Mouse (Mus musculus) liver, embryonic 14.5 days (tissue): ENCODE results near the gene Phka2. TPM values are rescaled to one million over a fixed set of nuclear protein-coding genes. Genes with fewer than 3 reads are reported as not detected.

Experiments used
- ATAC-seq: fragments of 200-750 bp; cut with Nextera tagmentation; 2 replicates; pipeline ENCODE4 v1.8.0; 2017; ENCODE audit warnings: moderate number of reproducible peaks, mild to moderate bottlenecking, moderate library complexity; ENCODE audit not compliant: insufficient read depth
- DNase-seq, 3 experiments: peaks; one replicate each; pipeline ENCODE4 v3.0.0-alpha.2; 2012 to 2013; ENCODE audit warnings: low read depth in 3 of 3, low spot score in 3 of 3
- H3K27ac ChIP-seq: fragments of 300-500 bp; sonication (generic); 2 replicates; pipeline ENCODE4 v1.5.1; 2014; ENCODE audit warnings: moderate library complexity, mild to moderate bottlenecking, control low read depth, inconsistent platforms
- H3K27me3 ChIP-seq: fragments of 300-500 bp; sonication (generic); 2 replicates; pipeline ENCODE4 v1.6.1; 2014; ENCODE audit warnings: mild to moderate bottlenecking, low read length, moderate library complexity; ENCODE audit not compliant: control insufficient read depth, insufficient read depth
- H3K36me3 ChIP-seq: fragments of 300-500 bp; sonication (generic); replicated peaks from 2 replicates; pipeline ENCODE4 v1.6.1; 2014; ENCODE audit warnings: low read depth; ENCODE audit not compliant: control insufficient read depth, insufficient read depth
- H3K4me1 ChIP-seq, 2 experiments: fragments of 200-500 bp in 1 of 2; fragments of 300-500 bp in 1 of 2; sonication (generic) in 1 of 2; replicated peaks; 2 replicates each; pipeline ENCODE4 v1.6.1; 2012 to 2014; ENCODE audit warnings: antibody characterized with exemption in 1 of 2, inconsistent platforms in 1 of 2, low read length in 1 of 2; ENCODE audit not compliant: control insufficient read depth in 2 of 2, insufficient read depth in 2 of 2
- H3K4me2 ChIP-seq: fragments of 300-500 bp; sonication (generic); 2 replicates; pipeline ENCODE4 v1.6.1; 2014; ENCODE audit warnings: low read depth, mild to moderate bottlenecking, control low read depth, moderate library complexity
- H3K4me3 ChIP-seq, 2 experiments: fragments of 200-500 bp in 1 of 2; fragments of 300-500 bp in 1 of 2; sonication (generic) in 1 of 2; 2 replicates each; pipeline ENCODE4 v1.5.1; 2012 to 2014; ENCODE audit warnings: low read depth in 2 of 2, low read length in 2 of 2, mild to moderate bottlenecking in 2 of 2, control low read depth in 1 of 2, inconsistent platforms in 1 of 2, moderate library complexity in 1 of 2; ENCODE audit not compliant: insufficient read depth in 1 of 2
- H3K9ac ChIP-seq: fragments of 300-500 bp; sonication (generic); replicated peaks from 2 replicates; pipeline ENCODE4 v1.6.1; 2014; ENCODE audit warnings: mild to moderate bottlenecking, control low read depth, moderate library complexity
- H3K9me3 ChIP-seq: fragments of 300-500 bp; sonication (generic); 2 replicates; pipeline ENCODE4 v1.6.1; 2016; ENCODE audit warnings: low read length, mixed read lengths; ENCODE audit not compliant: control insufficient read depth
- CTCF ChIP-seq: IDR thresholded peaks from 2 replicates; pipeline ENCODE4 v1.5.1; 2016; ENCODE audit warnings: antibody characterized with exemption, low read depth, control low read depth
- EP300 ChIP-seq: IDR thresholded peaks from 2 replicates; pipeline ENCODE4 v1.6.1; 2016; ENCODE audit warnings: antibody characterized with exemption, low read depth
- WGBS: fragments of 180-500 bp; shearing (Covaris S2); extraction: QIAGEN DNeasy Blood & Tissue Kit; methylation state at CpG from one replicate; pipeline ENCODE4 v1.1.7; 2014; ENCODE audit not compliant: insufficient replicate concordance; 5-methylcytosine and 5-hydroxymethylcytosine counted together
- polyA plus RNA-seq, 2 experiments: library from polyadenylated mRNA; depleted of rRNA in 1 of 2; stranded (reverse) in 1 of 2; unstranded in 1 of 2; fragments of >200 nt; fragmentation: Nextera tagmentation in 1 of 2; extraction: Ambion mirVana in 1 of 2; gene quantifications; 2 replicates each; pipeline versions ENCODE4 v1.2.1 to v1.2.3; 2012 to 2014

Gene Phka2
- polyA plus RNA-seq, 2 experiments, result 8.7 to 10.0 TPM

DNA sequence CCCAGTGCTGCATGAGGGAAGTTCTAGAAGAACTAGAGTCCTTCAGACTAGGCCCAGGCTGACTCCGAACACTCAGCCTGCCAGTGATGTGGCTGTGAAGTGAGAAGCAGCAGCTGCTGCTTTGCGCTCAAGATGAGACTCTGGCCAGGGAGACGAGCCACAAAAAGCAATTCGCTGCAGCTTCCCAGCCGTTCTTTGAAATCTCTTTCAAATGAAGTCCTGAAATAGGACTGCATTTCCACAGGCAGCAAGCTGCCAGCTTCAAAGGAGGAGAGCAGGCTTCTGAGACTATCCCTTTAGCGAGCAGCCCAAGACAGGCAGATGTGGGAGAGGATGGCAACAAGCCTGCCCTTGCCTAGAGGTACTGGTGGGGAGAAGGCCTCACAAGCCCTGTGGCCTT, 91.0 kb downstream of the Phka2 start:
- Histone ChIP-seq H3K4me2 (no peak overlapping the region), H3K36me3 (no peaks in the 10 kb centered on the region), H3K27me3 (no peaks in the 10 kb centered on the region), H3K4me3 (no peak overlapping the region), H3K9ac (no peak overlapping the region), H3K27ac (no peak overlapping the region), H3K4me1 (no peaks in the 10 kb centered on the region), H3K9me3 (no peaks in the 10 kb centered on the region)
- no peak for DNase-seq
- TF ChIP-seq EP300, result no peak
- TF ChIP-seq CTCF, result no peak
- no peak for ATAC-seq
- 79% methylated on average over 6 of the region's 6 CpGs for WGBS

DNA sequence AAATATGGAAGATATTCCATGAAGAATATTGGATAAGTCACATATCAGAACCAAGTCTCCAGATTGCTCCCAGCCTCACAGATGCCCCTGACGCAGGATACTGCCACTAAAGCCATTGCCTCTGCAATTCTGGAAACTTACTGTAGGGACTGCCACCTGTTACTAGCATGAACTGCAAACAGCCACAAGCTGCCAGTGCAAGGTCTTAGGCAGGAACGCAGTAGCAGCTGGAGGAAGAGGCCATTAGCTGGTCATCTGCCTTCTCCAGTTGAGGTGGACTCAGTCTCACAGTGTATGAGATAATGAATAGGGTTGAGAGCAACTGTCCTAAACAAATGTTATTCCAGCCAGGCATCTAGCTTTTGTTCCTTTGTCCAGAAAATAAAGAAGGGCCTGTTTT, 96.1 kb downstream of the Phka2 start:
- Histone ChIP-seq H3K27me3 (no peaks in the 10 kb centered on the region), H3K9ac (no peak overlapping the region), H3K9me3 (no peaks in the 10 kb centered on the region), H3K27ac (no peak overlapping the region), H3K4me1 (no peaks in the 10 kb centered on the region), H3K4me2 (no peak overlapping the region), H3K36me3 (no peaks in the 10 kb centered on the region), H3K4me3 (no peak overlapping the region)
- ATAC-seq (no peak), DNase-seq (no peak)
- 65% methylated on average over 2 of the region's 2 CpGs for WGBS
- TF ChIP-seq EP300, result no peak
- no peak for TF ChIP-seq CTCF

DNA sequence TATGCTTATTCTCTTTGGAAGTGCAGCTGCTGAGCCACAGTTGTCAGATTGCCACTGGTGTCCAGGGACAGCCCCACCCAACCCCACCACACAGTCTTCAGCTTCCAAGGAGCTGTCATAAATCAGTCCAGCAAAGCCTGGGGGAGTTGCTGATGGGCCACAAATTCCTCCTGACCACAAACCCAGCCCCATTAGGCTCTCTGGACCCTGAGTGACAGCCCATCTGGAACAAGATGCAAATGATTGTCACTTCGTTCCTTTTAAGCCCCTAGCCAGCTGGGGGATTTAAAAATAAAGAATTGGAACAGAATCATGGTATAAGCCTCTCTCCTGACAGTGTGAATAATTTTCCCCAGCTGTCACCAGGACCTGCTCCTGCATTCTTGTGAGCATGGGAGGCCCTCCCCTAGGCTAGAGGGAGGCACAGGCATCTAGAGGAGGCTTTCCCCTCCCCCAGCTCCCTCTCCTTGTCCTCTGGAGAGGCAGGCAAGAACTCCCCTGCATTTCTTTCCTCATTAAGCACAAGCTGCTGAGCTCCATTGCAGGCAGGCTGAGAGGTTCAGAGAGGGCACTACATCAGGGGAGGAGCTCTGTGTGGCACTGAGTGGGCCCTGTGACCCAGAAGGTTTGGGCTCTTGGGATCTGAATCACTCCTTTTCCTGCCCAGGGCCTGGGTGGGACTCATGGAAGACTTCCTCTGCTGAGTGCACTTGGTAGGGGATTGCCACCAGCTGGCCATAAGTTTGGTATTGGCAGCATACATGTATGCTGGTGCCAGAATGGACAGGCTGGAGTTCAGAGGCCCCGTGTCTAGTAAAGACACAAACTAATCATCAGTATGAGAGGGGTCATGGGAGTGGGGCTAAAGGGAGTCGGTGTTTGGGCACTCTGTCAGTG, 96.8 kb downstream of the Phka2 start:
- Histone ChIP-seq H3K4me2 (no peak overlapping the region), H3K4me1 (no peaks in the 10 kb centered on the region), H3K9me3 (no peaks in the 10 kb centered on the region), H3K27ac (no peak overlapping the region), H3K27me3 (no peaks in the 10 kb centered on the region), H3K36me3 (no peaks in the 10 kb centered on the region), H3K9ac (no peak overlapping the region), H3K4me3 (no peak overlapping the region)
- ATAC-seq (no peak), DNase-seq (no peak)
- TF ChIP-seq EP300 (no peak), CTCF (no peak)
- WGBS, result 42% methylated on average over 3 of the region's 3 CpGs

DNA sequence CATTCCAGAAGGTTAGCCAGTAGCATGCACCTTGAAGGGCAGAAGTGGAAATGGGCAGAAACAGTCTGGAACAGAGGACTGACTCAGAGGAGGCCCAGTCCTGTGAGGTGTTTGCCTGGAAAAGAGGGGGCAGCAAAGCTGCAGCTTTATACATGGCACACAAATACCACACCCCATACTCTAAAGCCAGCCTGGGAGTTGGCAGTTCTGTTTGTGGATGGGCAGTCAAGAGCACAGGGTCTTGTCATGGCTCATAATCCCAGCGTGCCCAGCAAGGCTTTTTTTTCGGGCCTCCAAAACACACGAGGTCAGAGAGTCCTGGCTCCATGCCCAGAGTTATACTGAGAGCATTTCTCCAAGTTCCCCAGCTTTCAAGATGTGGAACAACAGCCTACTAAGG, 99.1 kb downstream of the Phka2 start:
- H3K4me1 ChIP-seq, result no peaks in the 10 kb centered on the region
- H3K4me2 ChIP-seq, result no peak overlapping the region
- 60% methylated on average over 3 of the region's 3 CpGs for WGBS
- no peaks in the 10 kb centered on the region for H3K27me3 ChIP-seq
- no peak overlapping the region for H3K9ac ChIP-seq
- no peak overlapping the region for H3K27ac ChIP-seq
- H3K36me3 ChIP-seq, result no peaks in the 10 kb centered on the region
- ATAC-seq (no peak), DNase-seq (no peak)
- no peaks in the 10 kb centered on the region for H3K9me3 ChIP-seq
- no peak overlapping the region for H3K4me3 ChIP-seq
- TF ChIP-seq CTCF, result no peak
- no peak for TF ChIP-seq EP300

DNA sequence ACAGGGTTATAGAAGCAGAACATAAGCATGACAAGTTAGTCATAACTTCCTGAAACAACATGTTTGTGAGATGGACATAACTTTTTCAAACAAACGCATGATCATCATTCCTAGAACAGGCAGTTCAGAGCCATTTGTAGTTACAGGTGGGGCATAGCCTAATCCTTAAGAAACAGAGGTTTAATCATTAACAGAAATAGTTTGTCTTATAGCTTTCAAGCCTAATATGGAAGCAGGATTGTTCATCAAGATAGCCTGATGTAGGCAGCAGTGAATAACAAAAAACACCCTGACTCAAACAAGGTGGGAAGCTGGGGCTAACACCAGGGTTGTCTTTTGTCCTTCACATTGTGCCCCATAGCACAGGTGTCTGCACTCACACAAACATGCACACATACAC, 100.8 kb downstream of the Phka2 start:
- Histone ChIP-seq H3K9me3 (no peaks in the 10 kb centered on the region), H3K4me2 (no peak overlapping the region), H3K27ac (no peak overlapping the region), H3K36me3 (no peaks in the 10 kb centered on the region), H3K27me3 (no peaks in the 10 kb centered on the region), H3K9ac (no peak overlapping the region), H3K4me1 (no peaks in the 10 kb centered on the region), H3K4me3 (no peak overlapping the region)
- ATAC-seq (no peak), DNase-seq (no peak)
- no peak for TF ChIP-seq EP300
- no peak for TF ChIP-seq CTCF
- WGBS, result 67% methylated on average over 1 of the region's 1 CpGs
